Mouse (Mus musculus) heart, embryonic 15.5 days (tissue): ENCODE data around the gene Tulp1. TPM values are rescaled to one million over a fixed set of nuclear protein-coding genes. Genes with fewer than 3 reads are reported as not detected.
"Not testable (repeated sequence)": the region's sequence is repeated elsewhere in the genome, so short reads cannot be mapped to it uniquely, and the experiment has no call there.

ENCODE experiments used
- ATAC-seq: fragments of 200-750 bp; cut with Nextera tagmentation; replicated peaks from 2 replicates; pipeline ENCODE4 v1.8.0; 2017; ENCODE audit warnings: low read depth, moderate TSS enrichment; ENCODE audit not compliant: insufficient number of reproducible peaks, insufficient read depth, low FRiP score
- H3K27ac ChIP-seq: fragments of 300-500 bp; sonication (generic); 2 replicates; pipeline ENCODE4 v1.5.1; 2015; ENCODE audit warnings: mild to moderate bottlenecking, inconsistent platforms
- H3K27me3 ChIP-seq: fragments of 300-500 bp; sonication (generic); 2 replicates; pipeline ENCODE4 v1.6.1; 2015; ENCODE audit warnings: inconsistent platforms
- H3K36me3 ChIP-seq: fragments of 300-500 bp; sonication (generic); 2 replicates; pipeline ENCODE4 v1.6.1; 2015; ENCODE audit warnings: mild to moderate bottlenecking, inconsistent platforms
- H3K4me1 ChIP-seq: fragments of 300-500 bp; sonication (generic); replicated peaks from 2 replicates; pipeline ENCODE4 v1.6.1; 2015; ENCODE audit warnings: inconsistent platforms
- H3K4me2 ChIP-seq: fragments of 300-500 bp; sonication (generic); 2 replicates; pipeline ENCODE4 v1.6.1; 2015; ENCODE audit warnings: inconsistent platforms, mild to moderate bottlenecking, moderate library complexity
- H3K4me3 ChIP-seq: fragments of 300-500 bp; sonication (generic); 2 replicates; pipeline ENCODE4 v1.5.1; 2015; ENCODE audit warnings: mild to moderate bottlenecking, inconsistent platforms
- H3K9ac ChIP-seq: fragments of 300-500 bp; sonication (generic); 2 replicates; pipeline ENCODE4 v1.6.1; 2015; ENCODE audit warnings: mild to moderate bottlenecking, inconsistent platforms
- H3K9me3 ChIP-seq: fragments of 300-500 bp; sonication (generic); replicated peaks from 2 replicates; pipeline ENCODE4 v1.6.1; 2016; ENCODE audit warnings: inconsistent platforms
- WGBS: fragments of 180-500 bp; shearing (Covaris S2); methylation state at CpG from one replicate; pipeline ENCODE4 v1.1.7; 2015; ENCODE audit warnings: mixed read lengths; 5-methylcytosine and 5-hydroxymethylcytosine counted together
- polyA plus RNA-seq: library from polyadenylated mRNA; unstranded; fragments of >200 nt; fragmentation: Nextera tagmentation; extraction: Ambion mirVana; gene quantifications from 2 replicates; pipeline ENCODE4 v1.2.1, GENCODE M21; 2015

Tulp1 gene
- polyA plus RNA-seq, 1 experiment from 2014 or later: 2.6 TPM

- no peak for ATAC-seq
- Histone ChIP-seq H3K9me3 (no peaks in the 10 kb centered on the region), H3K9ac (no peak overlapping the region), H3K4me1 (peaks cover 29% of the 10 kb centered on the region), H3K27me3 (no peaks in the 10 kb centered on the region), H3K4me2 (no peak overlapping the region), H3K4me3 (no peak overlapping the region), H3K36me3 (peaks cover 32% of the 10 kb centered on the region), H3K27ac (no peak overlapping the region; the same call in 1 of the 2 replicates)
- 81% methylated on average over 3 of the region's 3 CpGs for WGBS
Observed at GRCm38 (mm10) chr17:28326951-28327350, 38.1 kb downstream of the Tulp1 start.

GRCm38 (mm10) chr17:28325751-28326150 is 39.3 kb downstream of the Tulp1 start:
- H3K4me2 ChIP-seq: no peak overlapping the region
- no peaks in the 10 kb centered on the region for H3K9me3 ChIP-seq
- no peak overlapping the region for H3K27ac ChIP-seq
- ATAC-seq: no peak
- H3K4me1 ChIP-seq: peaks cover 21% of the 10 kb centered on the region
- H3K9ac ChIP-seq: no peak overlapping the region
- 87% methylated on average over 8 of the region's 8 CpGs for WGBS
- H3K27me3 ChIP-seq: no peaks in the 10 kb centered on the region
- H3K4me3 ChIP-seq: no peak overlapping the region
- peaks cover 22% of the 10 kb centered on the region for H3K36me3 ChIP-seq

GRCm38 (mm10) chr17:28324416-28324815 is 40.6 kb downstream of the Tulp1 start:
- H3K4me2 ChIP-seq, H3K9ac ChIP-seq, H3K27me3 ChIP-seq, H3K27ac ChIP-seq, H3K4me3 ChIP-seq, H3K9me3 ChIP-seq, ATAC-seq: not testable (repeated sequence)
- Histone ChIP-seq H3K36me3 (peaks cover 14% of the 10 kb centered on the region), H3K4me1 (peaks cover 11% of the 10 kb centered on the region)
- 96% methylated on average over 7 of the region's 7 CpGs for WGBS

GRCm38 (mm10) chr17:28323786-28324185 is 41.2 kb downstream of the Tulp1 start:
- no peak overlapping the region for H3K4me2 ChIP-seq
- no peaks in the 10 kb centered on the region for H3K27me3 ChIP-seq
- H3K27ac ChIP-seq: no peak overlapping the region
- WGBS: 84% methylated on average over 8 of the region's 8 CpGs
- peaks cover 18% of the 10 kb centered on the region for H3K36me3 ChIP-seq
- peaks cover 9% of the 10 kb centered on the region for H3K4me1 ChIP-seq
- H3K9ac ChIP-seq: no peak overlapping the region
- H3K4me3 ChIP-seq: no peak overlapping the region
- no peaks in the 10 kb centered on the region for H3K9me3 ChIP-seq
- no peak for ATAC-seq

- H3K9me3 ChIP-seq: no peaks in the 10 kb centered on the region
- peaks cover 37% of the 10 kb centered on the region for H3K36me3 ChIP-seq
- no peak overlapping the region for H3K9ac ChIP-seq
- no peak for ATAC-seq
- H3K4me2 ChIP-seq: no peak overlapping the region
- no peaks in the 10 kb centered on the region for H3K4me1 ChIP-seq
- no peak overlapping the region for H3K4me3 ChIP-seq
- WGBS: 89% methylated on average over 4 of the region's 4 CpGs
- no peak overlapping the region for H3K27ac ChIP-seq
- no peaks in the 10 kb centered on the region for H3K27me3 ChIP-seq
Observed at GRCm38 (mm10) chr17:28321700-28322099, 43.3 kb downstream of the Tulp1 start.

- no peak for ATAC-seq
- H3K36me3 ChIP-seq: peaks cover 32% of the 10 kb centered on the region
- H3K4me3 ChIP-seq: no peak overlapping the region
- 84% methylated on average over 9 of the region's 9 CpGs for WGBS
- H3K4me1 ChIP-seq: peaks cover 20% of the 10 kb centered on the region
- H3K27me3 ChIP-seq: no peaks in the 10 kb centered on the region
- no peak overlapping the region for H3K9ac ChIP-seq
- H3K4me2 ChIP-seq: no peak overlapping the region
- H3K27ac ChIP-seq: no peak overlapping the region
- no peaks in the 10 kb centered on the region for H3K9me3 ChIP-seq
Observed at GRCm38 (mm10) chr17:28317725-28318124, 47.3 kb downstream of the Tulp1 start.

- Histone ChIP-seq H3K4me3 (no peak overlapping the region), H3K9ac (no peak overlapping the region), H3K9me3 (no peaks in the 10 kb centered on the region), H3K36me3 (peaks cover 32% of the 10 kb centered on the region), H3K4me1 (peaks cover 27% of the 10 kb centered on the region), H3K27ac (no peak overlapping the region), H3K4me2 (no peak overlapping the region), H3K27me3 (no peaks in the 10 kb centered on the region)
- WGBS: 76% methylated on average over 8 of the region's 8 CpGs
- no peak for ATAC-seq
Observed at GRCm38 (mm10) chr17:28317091-28317490, 47.9 kb downstream of the Tulp1 start.

GRCm38 (mm10) chr17:28316476-28316875 is 48.5 kb downstream of the Tulp1 start:
- Histone ChIP-seq H3K9ac (no peak overlapping the region), H3K4me3 (no peak overlapping the region), H3K27me3 (no peaks in the 10 kb centered on the region), H3K36me3 (peaks cover 32% of the 10 kb centered on the region), H3K4me2 (no peak overlapping the region), H3K27ac (no peak overlapping the region), H3K9me3 (no peaks in the 10 kb centered on the region), H3K4me1 (peaks cover 28% of the 10 kb centered on the region)
- no peak for ATAC-seq
- WGBS: 87% methylated on average over 9 of the region's 9 CpGs

GRCm38 (mm10) chr17:28315611-28316160 is 49.3 kb downstream of the Tulp1 start:
- no peak for ATAC-seq
- no peaks in the 10 kb centered on the region for H3K27me3 ChIP-seq
- no peak overlapping the region for H3K4me3 ChIP-seq
- WGBS: 80% methylated on average over 20 of the region's 20 CpGs
- peaks cover 32% of the 10 kb centered on the region for H3K36me3 ChIP-seq
- H3K9ac ChIP-seq: no peak overlapping the region
- H3K9me3 ChIP-seq: no peaks in the 10 kb centered on the region
- no peak overlapping the region for H3K4me2 ChIP-seq
- no peak overlapping the region for H3K27ac ChIP-seq
- H3K4me1 ChIP-seq: peaks cover 28% of the 10 kb centered on the region

- Histone ChIP-seq H3K27ac (peak overlapping the region; percentile 95), H3K9ac (peak overlapping the region; percentile 96), H3K4me3 (peak overlapping the region; percentile 94), H3K4me1 (peaks cover 28% of the 10 kb centered on the region), H3K27me3 (no peaks in the 10 kb centered on the region), H3K9me3 (no peaks in the 10 kb centered on the region), H3K36me3 (peaks cover 28% of the 10 kb centered on the region), H3K4me2 (peak overlapping the region; percentile 91)
- ATAC-seq: peak; percentile 15
- 2% methylated on average over 11 of the region's 11 CpGs for WGBS
Observed at GRCm38 (mm10) chr17:28313880-28314225, 51.2 kb downstream of the Tulp1 start.

- under 1% methylated on average over 69 of the region's 69 CpGs for WGBS
- H3K4me2 ChIP-seq: peak within 1 kb of the TSS; percentile 91
- H3K27me3 ChIP-seq: no peaks in the 10 kb centered on the region
- H3K9me3 ChIP-seq: no peaks in the 10 kb centered on the region
- peak within 1 kb of the TSS; percentile 96 for H3K9ac ChIP-seq
- peak within 1 kb of the TSS; percentile 94 for H3K4me3 ChIP-seq
- peaks cover 24% of the 10 kb centered on the region for H3K36me3 ChIP-seq
- peak; percentile 97 for ATAC-seq
- H3K27ac ChIP-seq: peak within 1 kb of the TSS; percentile 95
- H3K4me1 ChIP-seq: peaks cover 32% of the 10 kb centered on the region
Observed at GRCm38 (mm10) chr17:28313212-28313879, 51.7 kb downstream of the Tulp1 start, which contains the start of gene Fance. TSS of gene Fance (plus strand) at chr17:28313519.
